Mouse (Mus musculus) layer of hippocampus, postnatal 36 days (tissue): ENCODE measurements around the gene Shisa9. TPM values are rescaled to one million over a fixed set of nuclear protein-coding genes. Genes with fewer than 3 reads are reported as not detected.
A peak's percentile ranks its signal among the peaks of the same experiment; 100 is the strongest.

Source experiments
- DNase-seq, 2 experiments: peaks; one replicate each; pipeline ENCODE4 v3.0.0; 2022
- total RNA-seq, 2 experiments: library from RNA; stranded (reverse); gene quantifications; 2 replicates each; pipeline ENCODE4 v1.2.3; 2021

The Shisa9 gene
- total RNA-seq, 2 experiments from 2014 or later = 51.9 to 57.4 TPM

GRCm38 (mm10) chr16:12201216-12201615 lies 217.3 kb downstream of the Shisa9 start:
- no peak for DNase-seq

- peak; percentile 45 for DNase-seq
Observed at GRCm38 (mm10) chr16:12202151-12202550, 218.2 kb downstream of the Shisa9 start.

- DNase-seq = no peak
Observed at GRCm38 (mm10) chr16:12203055-12203454, 219.1 kb downstream of the Shisa9 start.

- DNase-seq = no peak
Observed at GRCm38 (mm10) chr16:12204423-12204822, 220.5 kb downstream of the Shisa9 start.

- DNase-seq = no peak
Observed at GRCm38 (mm10) chr16:12206421-12206950, 222.6 kb downstream of the Shisa9 start.

- DNase-seq = no peak
Observed at GRCm38 (mm10) chr16:12206951-12207350, 223.0 kb downstream of the Shisa9 start.

GRCm38 (mm10) chr16:12209355-12209754 lies 225.4 kb downstream of the Shisa9 start:
- DNase-seq = no peak

- DNase-seq = no peak
Observed at GRCm38 (mm10) chr16:12209819-12210218, 225.9 kb downstream of the Shisa9 start.

GRCm38 (mm10) chr16:12214018-12214417 lies 230.1 kb downstream of the Shisa9 start:
- no peak for DNase-seq

GRCm38 (mm10) chr16:12217289-12218150 lies 233.6 kb downstream of the Shisa9 start:
- no peak for DNase-seq

GRCm38 (mm10) chr16:12218151-12218532 lies 234.2 kb downstream of the Shisa9 start:
- DNase-seq = no peak

- DNase-seq = no peak
Observed at GRCm38 (mm10) chr16:12219821-12220220, 235.9 kb downstream of the Shisa9 start.

GRCm38 (mm10) chr16:12223537-12223936 lies 239.6 kb downstream of the Shisa9 start:
- DNase-seq = no peak

- no peak for DNase-seq
Observed at GRCm38 (mm10) chr16:12226937-12227336, 243.0 kb downstream of the Shisa9 start.

- no peak for DNase-seq
Observed at GRCm38 (mm10) chr16:12233288-12233687, 249.4 kb downstream of the Shisa9 start.

- no peak for DNase-seq
Observed at GRCm38 (mm10) chr16:12234289-12234688, 250.4 kb downstream of the Shisa9 start.

- DNase-seq = no peak
Observed at GRCm38 (mm10) chr16:12238611-12239010, 254.7 kb downstream of the Shisa9 start.

- DNase-seq = no peak
Observed at GRCm38 (mm10) chr16:12259361-12259760, 275.4 kb downstream of the Shisa9 start.

- DNase-seq = no peak
Observed at GRCm38 (mm10) chr16:12265828-12266227, 281.9 kb downstream of the Shisa9 start.

GRCm38 (mm10) chr16:12300523-12300922 lies 316.6 kb downstream of the Shisa9 start:
- no peak for DNase-seq

GRCm38 (mm10) chr16:12303420-12303819 lies 319.5 kb downstream of the Shisa9 start:
- DNase-seq = no peak

- DNase-seq = no peak
Observed at GRCm38 (mm10) chr16:12307318-12307965, 323.5 kb downstream of the Shisa9 start.

- DNase-seq = no peak
Observed at GRCm38 (mm10) chr16:12309826-12310225, 325.9 kb downstream of the Shisa9 start.

- DNase-seq = no peak
Observed at GRCm38 (mm10) chr16:12315627-12316026, 331.7 kb downstream of the Shisa9 start.
